ENCODE assay signal across 10 mouse cellular contexts in the genomic region with DNA sequence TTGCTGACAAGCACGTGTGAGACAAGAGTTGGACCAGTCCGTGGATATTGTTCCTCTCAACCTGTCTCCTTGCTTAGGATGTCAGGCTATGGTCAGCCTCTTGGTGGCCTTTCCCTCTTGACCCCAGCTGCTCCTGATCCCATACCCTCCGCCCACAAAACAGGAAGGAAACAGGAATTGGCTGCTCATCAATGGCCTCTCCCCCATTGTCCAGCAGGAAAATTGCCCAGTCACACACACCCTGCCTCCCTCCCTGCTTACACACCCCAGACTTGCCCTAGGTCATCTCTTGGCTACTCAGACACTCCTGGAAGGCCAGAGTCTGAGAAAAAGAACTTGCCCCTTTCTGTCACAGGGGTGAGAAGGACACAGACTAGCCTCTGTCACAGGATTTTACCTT. TPM values are rescaled to one million over a fixed set of nuclear protein-coding genes. Genes with fewer than 3 reads are reported as not detected.
DNase-seq lines count a peak whose midpoint lies in the region; TF ChIP-seq lines count a peak whose summit lies in the region.
"Had no signal": no experiment of that assay in that cellular context is flagged by ENCODE, and none has a peak within 500 bp of the region (broad histone marks: within the 10 kb centered on the region; RNA-seq: fewer than 3 reads in every experiment).

No protein-coding gene starts in this region.

- no peaks in the 10 kb centered on the region for H3K4me1 ChIP-seq in ES-Bruce4 (ENCODE audit: control insufficient read depth, insufficient read depth, low read length)
- H3K4me1 ChIP-seq in thymus, adult 2 months (replicated peaks; ENCODE audit: control insufficient read depth, insufficient read depth, low read length): no peaks in the 10 kb centered on the region

- H3K9ac ChIP-seq in ES-Bruce4 (ENCODE audit: low read depth, poor library complexity, severe bottlenecking): no peak overlapping the region

- H3K36me3 ChIP-seq in ES-Bruce4 (ENCODE audit: control insufficient read depth, insufficient read depth, low read length, poor library complexity, severe bottlenecking): no peaks in the 10 kb centered on the region
- H3K36me3 ChIP-seq in thymus, adult 2 months (ENCODE audit: control insufficient read depth, insufficient read depth, low read length): no peaks in the 10 kb centered on the region

- WGBS in thymus, adult 2 months: 97% methylated on average over 3 of the region's 3 CpGs

- no peaks in the 10 kb centered on the region for H3K27me3 ChIP-seq in ES-Bruce4 (ENCODE audit: control insufficient read depth, insufficient read depth, low read length, poor library complexity, severe bottlenecking)
- H3K27me3 ChIP-seq in thymus, adult 2 months (ENCODE audit: control insufficient read depth, insufficient read depth, low read length): no peaks in the 10 kb centered on the region

- peak; percentile 29 for DNase-seq in gastrocnemius, adult 18-20 months (ENCODE audit: low spot score)
- DNase-seq in gastrocnemius, postnatal 4 days (ENCODE audit: low spot score in 2 of 2): no peak
- DNase-seq in heart, adult 8-10 months (ENCODE audit: low spot score): peak; percentile 65
- DNase-seq in kidney, postnatal 36 days: peak; percentile 46 to 70
- DNase-seq in right cerebral cortex, adult 18-20 months: no peak
- DNase-seq in thymus, adult 2 months: no peak
- DNase-seq in ovary, postnatal 14 days (ENCODE audit: low spot score): no peak
- DNase-seq: cerebellum, postnatal 25 days; layer of hippocampus, postnatal 36 days had no signal

- no peak overlapping the region for H3K4me3 ChIP-seq in ES-Bruce4 (ENCODE audit: low read depth, low read length)
- no peak overlapping the region for H3K4me3 ChIP-seq in thymus, adult 2 months (ENCODE audit: control insufficient read depth, insufficient read depth, low read length)

- TF ChIP-seq CTCF in ES-Bruce4 (IDR thresholded peaks at IDR 0.05; ENCODE audit: low read depth, low read length): no peak
- no peak for TF ChIP-seq CTCF in thymus, adult 2 months (IDR thresholded peaks at IDR 0.05; ENCODE audit: borderline replicate concordance, control insufficient read depth, extremely low read depth, insufficient read depth, low read length, poor library complexity)

- no peaks in the 10 kb centered on the region for H3K9me3 ChIP-seq in ES-Bruce4 (replicated peaks; ENCODE audit: control insufficient read depth, insufficient read depth, low read length, poor library complexity, severe bottlenecking)

- H3K27ac ChIP-seq in ES-Bruce4 (ENCODE audit: insufficient read depth, low read length): no peak overlapping the region
- no peak overlapping the region for H3K27ac ChIP-seq in thymus, adult 2 months (ENCODE audit: control insufficient read depth, insufficient read depth, low read length)

- TF ChIP-seq EP300 in ES-Bruce4 (IDR thresholded peaks at IDR 0.05; ENCODE audit: insufficient read depth, low read depth, low read length): 0 out of 2 replicates have a peak, but pooled peaks have one; percentile 32

- TF ChIP-seq POLR2A in ES-Bruce4 (IDR thresholded peaks at IDR 0.05; ENCODE audit: insufficient read depth, low read length): no peak
- TF ChIP-seq POLR2A in thymus, adult 2 months (IDR thresholded peaks at IDR 0.05; ENCODE audit: control insufficient read depth, extremely low read depth, insufficient read depth, low read length, poor library complexity): no peak

RNA-seq across cellular contexts. Expression of gene Sox4, which starts 22.2 kb away (rescaled TPM):
- 10 to 100 TPM in 1 of 2 experiments, 1 to 10 TPM in 1; 1.7 to 11.8 TPM for total RNA-seq in gastrocnemius, adult 18-20 months (2021)
- 10 to 100 TPM; 51.8 to 52.8 TPM for total RNA-seq in gastrocnemius, postnatal 4 days (2021)
- 31.3 and 32.6 TPM in 2 replicates for polyA plus RNA-seq in ES-Bruce4 (2011; ENCODE audit: insufficient read depth, insufficient read length, low read depth, missing spikeins)
- 10 to 100 TPM; 15.2 to 22.1 (median 19.6) TPM for total RNA-seq in heart, adult 8-10 months (2022)
- 137 and 191 TPM in 2 replicates for polyA plus RNA-seq in thymus, adult 2 months (2012; rRNA removed)

Comparison
In these comparisons a context has a peak if more than half of its experiments do, and no peak if none do; other contexts are left out.
1. DNase-seq: peak in gastrocnemius, adult 18-20 months (single experiment), heart, adult 8-10 months (single experiment) and kidney, postnatal 36 days (2 of 2); none in gastrocnemius, postnatal 4 days (0 of 2), right cerebral cortex, adult 18-20 months (single experiment), thymus, adult 2 months (single experiment) and ovary, postnatal 14 days (single experiment).